Mouse (Mus musculus) thymus, postnatal 0 days (tissue): ENCODE data around the gene Gm20388. TPM values are rescaled to one million over a fixed set of nuclear protein-coding genes. Genes with fewer than 3 reads are reported as not detected.

ENCODE experiments used
- DNase-seq: peaks from one replicate; pipeline ENCODE4 v3.0.0-alpha.2; 2015; ENCODE audit warnings: low spot score
- polyA plus RNA-seq: library from polyadenylated mRNA; unstranded; fragments of >200 nt; fragmentation: Nextera tagmentation; extraction: Ambion mirVana; gene quantifications from 2 replicates; pipeline ENCODE4 v1.2.1, GENCODE M21; 2015

Gene Gm20388
- polyA plus RNA-seq, 1 experiment from 2014 or later: not detected

DNA sequence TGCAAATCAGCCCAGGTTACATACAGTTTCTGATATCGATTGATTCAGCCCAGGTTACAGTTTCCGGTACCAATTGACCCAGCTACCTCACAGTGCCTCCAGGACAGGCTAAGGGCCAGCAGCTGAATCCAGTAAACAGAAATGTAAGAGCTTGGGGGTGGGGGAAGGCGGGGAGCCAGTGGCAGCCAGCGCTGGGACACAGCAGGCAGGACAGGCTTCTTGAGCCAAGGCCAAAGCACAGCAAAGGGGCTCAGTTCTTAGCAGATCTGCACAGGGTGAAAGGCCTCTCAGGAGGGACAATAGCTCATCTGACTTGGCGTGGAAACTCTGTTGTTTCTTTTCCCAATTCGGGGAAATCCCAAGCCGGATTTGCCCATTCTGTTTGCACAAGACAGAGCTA, 3866.7 kb downstream of the Gm20388 start:
- DNase-seq: no peak

DNA sequence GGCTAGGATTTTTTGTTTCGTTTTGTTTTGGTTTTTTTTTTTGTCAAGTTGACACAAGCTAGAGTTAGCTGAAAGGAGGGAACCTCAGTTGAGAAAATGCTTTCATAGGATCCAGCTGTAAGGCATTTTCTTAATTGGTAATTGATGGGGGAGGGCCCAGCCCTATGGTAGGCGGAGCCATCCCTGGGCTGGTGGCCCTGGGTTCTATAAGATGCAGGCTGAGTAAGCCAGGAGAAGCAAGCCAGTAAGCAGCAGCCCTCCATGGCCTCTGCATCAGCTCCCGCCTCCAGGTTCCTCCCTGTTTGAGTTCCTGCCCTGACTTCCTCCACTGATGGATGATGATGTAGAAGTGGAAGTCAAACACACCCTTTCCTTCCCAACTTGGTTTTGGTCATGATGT, 3869.8 kb downstream of the Gm20388 start:
- no peak for DNase-seq

DNA sequence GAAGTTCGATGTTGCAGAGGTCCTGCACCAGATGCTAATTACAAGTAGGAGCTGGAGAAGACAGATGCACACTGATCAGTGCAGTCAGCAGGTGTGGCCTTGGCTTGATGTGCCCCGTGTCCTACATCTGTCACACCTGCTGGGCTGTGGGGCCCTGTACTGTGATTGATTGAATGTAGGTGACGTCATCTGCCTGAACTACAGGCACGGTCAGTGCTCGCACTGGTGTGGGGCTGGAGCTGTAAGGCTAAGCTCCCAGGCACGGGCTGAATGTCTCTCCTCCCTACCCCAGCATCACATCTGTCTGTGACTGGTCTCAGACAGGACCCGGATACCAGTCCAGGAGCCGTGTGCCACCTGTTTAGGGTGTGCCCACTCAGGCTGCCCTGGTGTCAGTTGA, 3870.6 kb downstream of the Gm20388 start:
- no peak for DNase-seq

DNA sequence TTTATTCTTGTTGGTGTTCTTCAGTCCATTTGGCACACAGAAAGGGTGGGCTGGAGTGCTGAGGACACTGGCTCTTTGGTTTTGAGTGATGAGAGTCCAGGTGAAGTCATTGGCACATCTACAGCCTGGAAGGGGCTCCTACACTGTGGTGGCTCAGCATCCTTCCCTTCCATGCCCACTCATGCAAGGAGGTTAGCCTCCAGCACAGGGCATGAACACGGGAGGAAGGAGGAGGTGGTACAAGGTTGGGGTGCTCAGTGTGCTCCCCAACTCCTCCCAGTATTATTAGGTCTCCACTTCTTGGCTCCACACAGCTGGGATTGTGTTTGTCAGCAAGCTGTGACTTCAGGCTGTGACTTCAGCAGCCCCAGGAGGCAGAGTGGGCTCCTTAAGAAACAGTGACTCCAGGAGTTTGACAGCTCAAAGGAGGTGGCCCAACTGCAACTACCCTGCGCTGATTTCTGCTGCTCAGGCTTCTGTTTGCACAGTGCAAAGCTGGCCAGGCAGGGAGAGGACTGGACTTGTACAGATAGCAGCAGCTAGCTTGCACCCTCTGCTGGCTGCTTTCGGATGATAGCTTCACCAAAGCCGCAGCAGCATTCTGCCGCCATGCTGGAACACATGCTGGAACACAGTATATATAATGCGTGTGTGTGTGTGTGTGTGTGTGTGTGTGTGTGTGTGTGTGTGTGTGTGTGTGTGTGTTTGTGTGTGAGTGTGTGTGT, 3873.0 kb downstream of the Gm20388 start:
- peak; percentile 23 for DNase-seq

DNA sequence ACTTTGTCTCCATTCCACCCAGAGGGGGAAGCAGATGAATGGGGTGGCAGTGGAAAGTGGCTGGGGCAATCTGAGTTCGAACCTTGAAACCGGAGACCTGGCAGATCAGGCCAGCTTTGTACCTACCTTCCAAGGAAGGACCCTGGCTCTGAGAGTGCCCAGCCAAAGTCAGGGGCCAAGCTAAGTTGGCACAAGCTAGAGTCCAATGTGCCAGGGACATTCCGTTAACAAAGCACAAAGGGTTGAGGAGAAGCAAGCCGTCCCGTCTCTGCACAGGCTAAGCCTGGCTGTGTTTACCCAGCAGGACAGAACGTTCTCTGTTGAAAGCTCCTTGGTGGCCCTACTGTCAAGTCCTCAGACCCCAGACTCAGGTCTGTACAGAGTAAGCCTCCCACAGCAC, 3875.5 kb downstream of the Gm20388 start:
- DNase-seq: no peak

DNA sequence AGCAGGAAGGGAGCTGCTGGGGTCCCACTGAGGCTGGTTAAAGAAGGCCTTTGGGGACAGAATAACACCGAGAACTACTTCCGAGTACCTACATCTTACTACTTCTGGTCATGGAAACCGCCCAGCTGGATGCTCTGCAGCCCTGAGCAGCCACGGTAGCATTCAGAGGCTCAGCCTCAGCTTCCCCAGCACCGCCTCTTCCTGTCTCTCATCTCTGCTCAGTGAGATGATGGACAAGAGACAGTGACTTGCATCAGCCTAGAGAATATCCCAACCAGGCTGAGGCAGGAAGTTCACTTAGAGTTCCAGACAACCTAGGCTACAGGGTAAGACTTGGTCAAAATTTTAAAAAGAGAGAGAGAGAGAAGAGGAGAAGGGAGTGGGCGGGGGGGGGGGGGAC, 3876.0 kb downstream of the Gm20388 start:
- DNase-seq: no peak

DNA sequence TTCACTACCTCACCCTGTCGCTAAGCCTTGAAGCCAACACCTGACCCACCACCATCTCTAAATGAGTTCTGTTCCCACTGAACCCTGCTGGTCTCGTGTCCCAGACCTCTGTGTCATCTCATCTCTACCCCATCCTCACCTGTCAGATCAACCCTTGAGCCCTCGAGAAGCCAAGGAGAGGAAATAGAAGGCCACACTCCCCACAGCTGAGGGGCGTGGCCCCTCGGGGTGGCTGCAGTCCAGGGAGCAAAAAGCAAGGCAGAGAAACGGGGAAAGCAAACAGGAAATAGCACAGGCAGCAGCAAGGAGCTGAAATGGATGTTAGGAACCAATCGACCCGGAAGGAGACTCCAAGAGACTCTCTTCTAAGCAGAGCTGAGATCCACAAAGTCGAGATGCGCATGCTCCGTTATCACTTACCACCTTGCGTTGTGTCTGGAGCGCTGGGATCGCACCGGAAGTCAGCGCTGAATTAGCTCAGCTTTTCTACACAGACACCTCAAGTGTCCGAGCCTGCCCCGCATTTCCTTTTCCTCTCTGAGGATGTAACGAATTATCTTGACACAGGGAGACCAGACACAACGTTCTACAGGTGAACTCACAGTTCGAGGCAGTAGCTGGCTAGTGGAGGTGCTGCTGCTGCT, 3876.7 kb downstream of the Gm20388 start:
- DNase-seq: peak; percentile 33

DNA sequence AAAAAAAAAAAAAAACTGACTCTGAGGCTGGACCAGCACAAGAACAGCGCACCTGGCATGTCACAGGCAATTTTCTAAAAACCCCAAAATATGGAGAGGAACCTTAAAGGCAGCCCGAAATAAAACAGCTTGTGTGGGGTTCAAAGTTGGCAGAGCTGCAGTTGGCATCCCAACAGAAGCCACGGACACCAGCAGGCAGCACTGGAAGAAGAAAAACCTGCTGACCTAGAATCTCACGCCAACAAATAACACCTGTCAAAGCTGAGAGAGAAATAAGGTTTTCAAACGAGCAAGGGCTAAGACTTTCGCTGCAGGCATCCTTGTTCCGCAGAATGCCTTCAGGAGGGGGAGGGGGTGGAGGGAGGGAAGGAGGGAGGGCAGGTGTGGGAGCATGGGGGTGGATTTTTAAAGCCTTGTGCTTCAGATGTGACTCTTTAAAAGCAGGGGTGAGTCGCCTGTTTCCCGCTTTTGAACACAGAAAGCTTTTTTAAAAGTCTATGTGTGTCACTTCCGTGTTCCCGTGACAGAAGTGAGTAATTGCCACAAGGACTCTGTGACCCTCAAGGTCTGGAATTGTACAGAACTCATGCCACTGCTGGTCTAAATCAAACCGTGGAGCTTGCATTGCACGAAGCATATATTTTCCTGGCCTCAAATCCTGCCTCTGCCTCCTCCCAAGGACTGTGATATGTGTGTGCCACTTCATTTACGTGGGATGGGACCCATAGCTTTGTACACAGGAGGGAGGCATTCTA, 3878.0 kb downstream of the Gm20388 start:
- DNase-seq: no peak

DNA sequence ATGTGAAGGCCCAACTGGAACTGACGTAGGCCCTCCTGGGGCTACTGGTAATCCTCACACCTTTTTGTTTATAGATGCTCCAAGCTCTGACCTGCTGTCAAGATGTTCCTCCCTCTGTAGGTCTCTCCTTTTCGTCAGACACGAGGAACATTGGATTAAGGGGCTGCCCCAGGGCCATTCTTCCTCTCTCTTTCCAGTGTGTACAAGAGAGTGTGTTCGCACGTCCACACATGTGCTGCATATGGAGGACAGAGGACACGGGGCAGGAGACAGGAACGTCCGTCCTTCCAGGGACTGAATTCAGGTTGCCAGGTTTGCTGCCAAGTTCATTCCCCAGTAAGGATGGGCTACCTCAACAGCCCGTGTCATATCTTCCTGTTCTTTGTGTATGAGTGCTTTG, 3878.8 kb downstream of the Gm20388 start:
- DNase-seq: no peak

DNA sequence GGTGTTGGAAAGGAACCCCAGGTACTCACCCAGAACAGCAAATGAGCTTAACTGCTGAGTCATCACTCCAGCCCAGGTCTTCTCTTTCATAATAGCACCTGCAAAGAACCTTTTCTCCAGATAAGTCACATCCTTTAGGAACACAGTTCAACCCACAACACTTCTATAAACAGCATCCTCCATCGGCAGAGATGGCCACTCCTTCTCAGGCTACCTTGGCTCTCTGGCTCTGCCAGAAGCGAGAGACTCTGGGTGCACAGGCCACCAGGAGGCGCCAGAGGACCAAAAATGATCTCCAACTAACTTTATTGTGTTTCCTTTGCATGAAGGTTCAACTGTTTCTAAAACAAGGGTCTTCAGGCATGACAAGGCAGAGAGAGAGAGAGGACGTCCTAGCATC, 3879.3 kb downstream of the Gm20388 start:
- peak; percentile 80 for DNase-seq

DNA sequence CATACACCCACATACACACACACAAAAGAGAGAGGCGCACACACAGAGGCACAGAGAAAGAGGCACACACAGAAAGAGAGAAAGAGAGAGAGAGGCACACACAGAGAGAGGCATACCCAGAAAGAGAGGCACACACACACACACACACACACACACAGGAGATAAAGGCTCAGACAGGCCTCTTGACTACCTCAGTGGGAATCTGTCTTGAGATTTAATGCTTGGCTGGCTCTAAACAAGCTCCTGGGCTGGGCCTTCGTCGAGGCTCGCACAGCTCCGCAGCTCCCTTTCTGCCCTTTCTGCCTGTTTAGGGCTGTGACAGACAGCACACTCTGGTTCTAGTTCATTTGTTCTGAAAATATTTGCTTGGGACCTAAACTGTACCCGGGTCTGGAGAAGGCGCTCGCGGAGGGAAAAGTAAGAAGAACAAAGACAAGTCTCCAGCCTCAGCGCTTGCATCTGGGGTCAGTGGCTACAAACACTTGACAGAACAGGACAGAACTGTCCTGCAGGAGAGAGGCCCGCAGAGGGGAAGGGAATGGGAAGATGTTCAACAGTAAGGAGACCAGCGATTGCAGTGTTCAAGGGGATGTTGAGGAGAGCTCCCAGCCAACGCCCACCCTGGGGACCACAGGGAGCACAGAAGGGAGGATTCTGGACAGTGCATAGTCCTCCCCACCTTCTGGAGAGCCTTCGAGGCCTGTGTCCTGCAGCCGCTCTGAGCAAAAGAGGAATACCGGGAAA, 3880.6 kb downstream of the Gm20388 start:
- no peak for DNase-seq

DNA sequence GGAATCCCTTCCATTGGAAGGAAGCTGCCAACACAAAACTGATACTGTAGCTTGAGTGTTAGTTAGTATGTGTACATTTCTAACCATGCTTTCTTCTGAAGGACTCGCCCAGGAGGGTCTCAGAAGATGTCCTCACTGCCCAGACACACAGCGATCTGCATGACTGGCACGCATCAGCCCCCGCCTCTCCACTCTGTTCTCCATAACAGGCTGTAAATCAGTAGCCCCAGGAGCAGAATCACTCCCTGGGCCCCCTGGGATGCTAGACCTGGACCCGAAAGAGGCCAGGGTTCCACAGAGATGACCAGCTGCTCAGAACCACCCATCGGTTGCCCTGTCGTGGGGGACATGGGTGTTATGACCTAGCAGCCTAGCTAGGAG, 3881.2 kb downstream of the Gm20388 start:
- no peak for DNase-seq

DNA sequence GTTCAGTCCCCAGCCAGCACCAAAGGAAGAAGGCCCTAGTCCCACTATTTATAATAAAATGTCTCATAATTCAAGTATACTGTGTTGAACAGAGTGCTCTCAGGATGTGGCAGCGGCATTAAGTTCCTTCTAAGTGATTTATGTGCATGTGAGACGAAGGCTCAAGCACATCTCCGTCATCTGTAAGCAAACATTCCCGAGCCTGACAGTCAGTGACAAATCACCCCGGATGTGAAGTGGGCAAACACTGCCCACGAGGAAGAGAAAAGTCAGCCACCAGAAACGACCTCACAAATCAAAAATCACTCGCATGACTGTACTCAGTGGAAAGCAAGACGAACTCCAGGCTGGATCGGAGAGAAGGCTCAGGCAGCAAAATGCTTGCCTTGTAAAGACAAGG, 3883.3 kb downstream of the Gm20388 start:
- no peak for DNase-seq

DNA sequence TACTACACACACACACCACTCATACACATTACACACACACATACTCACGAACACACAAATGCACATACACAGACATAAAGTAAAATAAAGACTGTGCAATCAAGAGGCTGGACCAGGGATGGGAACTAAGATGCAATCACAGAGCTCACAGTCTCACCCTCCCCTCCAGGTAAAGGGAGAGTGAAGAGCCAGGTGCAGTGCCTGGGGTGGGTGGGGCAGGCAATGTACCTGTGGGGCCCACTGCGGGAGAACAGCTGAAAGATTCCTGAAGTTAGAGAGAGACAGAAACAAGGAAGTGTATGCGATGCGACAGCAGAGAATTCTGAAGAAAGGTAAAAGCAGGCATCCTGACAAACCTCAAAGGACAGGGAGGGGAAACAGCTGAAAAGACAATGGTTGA, 3884.1 kb downstream of the Gm20388 start:
- DNase-seq: no peak

DNA sequence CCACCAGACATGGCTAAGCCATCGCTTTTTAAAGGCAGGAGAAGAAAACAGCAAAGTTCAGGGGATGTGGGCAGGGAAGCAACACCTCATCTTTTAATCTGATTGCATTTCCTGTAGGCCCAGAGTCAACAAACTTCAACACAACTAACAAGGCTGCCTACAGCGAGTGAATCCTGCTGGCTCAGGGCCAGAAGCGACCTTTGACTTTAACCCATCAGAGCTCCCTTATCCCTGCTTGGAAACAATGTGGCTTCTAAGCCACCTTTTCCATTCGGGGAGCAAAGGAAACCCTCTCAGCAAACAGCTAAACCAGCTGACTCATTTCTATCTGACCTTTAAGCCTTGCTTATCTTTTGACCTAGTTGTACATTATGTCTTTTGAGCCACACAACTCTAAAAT, 3886.1 kb downstream of the Gm20388 start:
- no peak for DNase-seq

DNA sequence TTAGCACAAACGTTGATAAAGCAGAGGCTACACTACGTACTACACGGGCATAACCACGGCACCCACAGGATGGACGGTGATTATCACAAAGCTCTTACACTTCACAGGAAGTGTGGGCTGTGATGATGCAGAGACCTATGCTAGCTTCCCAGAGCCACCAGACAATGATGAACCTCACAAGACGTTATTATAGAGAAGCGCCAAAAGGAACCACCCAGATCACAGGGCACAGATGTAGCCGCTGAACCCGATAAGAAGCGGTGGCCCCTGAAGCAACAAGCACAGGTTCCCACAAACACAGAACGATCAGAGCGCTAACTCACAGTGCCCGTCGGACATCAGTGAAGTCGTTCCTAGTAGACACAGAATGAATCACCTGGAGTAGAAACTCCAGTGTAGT, 3887.3 kb downstream of the Gm20388 start:
- DNase-seq: no peak

DNA sequence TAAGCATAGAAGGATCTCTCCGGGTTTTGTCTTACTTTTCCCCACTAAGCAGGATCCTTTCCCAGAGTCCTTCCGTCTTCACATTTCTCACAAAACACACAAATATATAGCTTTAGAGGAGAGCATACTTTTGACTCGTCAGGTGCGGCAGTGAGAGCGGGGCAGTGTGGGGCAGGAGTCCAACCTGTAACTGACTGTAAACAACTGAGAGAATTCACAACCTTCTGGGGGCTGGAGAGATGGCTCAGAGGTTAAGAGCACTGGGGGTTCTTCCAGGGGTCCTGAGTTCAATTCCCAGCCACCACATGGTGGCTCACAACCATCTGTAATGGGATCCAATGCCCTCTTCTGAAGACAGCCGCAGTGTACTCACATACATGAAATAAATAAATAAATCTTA, 3888.8 kb downstream of the Gm20388 start:
- no peak for DNase-seq

DNA sequence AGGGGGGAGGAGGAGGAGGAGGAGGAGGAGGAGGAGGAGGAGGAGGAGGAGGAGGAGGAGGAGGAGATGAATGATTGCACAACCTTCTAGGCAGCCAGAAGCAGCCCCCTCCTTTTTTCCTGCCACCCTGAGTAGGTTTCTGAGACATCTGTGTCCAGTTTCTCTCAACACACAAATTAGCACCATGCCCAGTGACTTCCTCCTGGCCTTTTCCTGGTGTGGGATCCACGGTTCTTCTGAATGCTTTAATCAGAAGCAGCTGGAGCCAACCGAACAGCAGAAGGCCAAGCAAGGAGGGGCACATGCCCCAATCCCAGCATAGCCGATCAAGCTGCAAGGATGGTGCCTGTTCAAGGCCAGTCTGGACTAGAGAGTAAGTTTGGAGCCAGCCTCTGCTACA, 3889.2 kb downstream of the Gm20388 start:
- no peak for DNase-seq

DNA sequence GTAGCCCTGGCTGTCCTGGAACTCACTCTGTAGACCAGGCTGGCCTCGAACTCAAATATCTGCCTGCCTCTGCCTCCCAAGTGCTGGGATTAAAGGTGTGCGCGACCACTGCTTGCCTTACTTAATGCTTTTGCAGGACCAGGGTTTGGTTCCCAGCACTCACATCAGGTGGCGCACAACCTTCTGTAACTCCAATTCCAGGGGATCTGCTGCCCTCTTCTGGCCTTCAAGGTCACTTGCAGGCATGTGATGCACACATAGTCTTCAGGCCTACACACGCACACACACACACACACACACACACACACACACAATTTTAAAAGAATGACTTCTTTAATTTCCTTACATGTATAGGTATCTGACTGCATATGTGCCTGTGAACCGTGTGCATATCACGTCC, 3890.2 kb downstream of the Gm20388 start:
- DNase-seq: no peak

DNA sequence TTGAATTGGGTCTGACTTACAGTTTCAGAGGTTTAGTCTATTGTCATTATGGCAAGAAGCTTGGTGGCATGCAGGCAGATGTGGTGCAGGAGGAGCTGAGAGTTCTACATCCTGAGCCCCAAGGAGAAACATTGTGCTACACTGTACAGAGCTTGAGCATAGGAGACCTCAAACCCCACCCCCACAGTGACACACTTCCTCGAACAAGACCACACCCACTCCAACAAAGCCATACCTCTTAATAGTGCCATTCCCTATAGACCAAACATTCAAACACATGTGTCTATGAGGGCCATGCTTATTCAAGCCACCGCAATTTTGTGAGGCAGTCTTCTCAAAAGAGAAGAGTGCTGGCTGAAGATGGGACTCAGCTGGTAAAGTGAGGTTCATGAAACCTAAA, 3890.9 kb downstream of the Gm20388 start:
- DNase-seq: no peak

DNA sequence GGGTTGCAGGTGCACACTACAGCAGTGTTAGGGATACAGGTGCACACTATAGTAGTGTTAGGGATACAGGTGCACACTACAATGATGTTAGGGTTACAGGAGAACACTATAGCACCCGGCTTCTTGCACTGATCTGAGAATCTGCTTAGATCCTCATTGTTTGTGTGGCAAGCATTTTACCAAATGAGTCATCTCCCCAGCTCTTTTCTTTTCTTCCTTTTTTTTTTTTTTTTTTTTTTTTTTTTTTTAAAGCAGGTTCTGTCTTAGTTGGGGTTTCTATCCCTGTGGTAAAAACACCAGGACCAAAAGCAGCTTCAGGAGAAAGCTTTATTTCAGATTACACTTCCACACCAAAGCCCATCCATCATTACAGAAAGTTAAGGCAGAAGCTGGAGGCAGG, 3893.0 kb downstream of the Gm20388 start:
- DNase-seq: no peak

DNA sequence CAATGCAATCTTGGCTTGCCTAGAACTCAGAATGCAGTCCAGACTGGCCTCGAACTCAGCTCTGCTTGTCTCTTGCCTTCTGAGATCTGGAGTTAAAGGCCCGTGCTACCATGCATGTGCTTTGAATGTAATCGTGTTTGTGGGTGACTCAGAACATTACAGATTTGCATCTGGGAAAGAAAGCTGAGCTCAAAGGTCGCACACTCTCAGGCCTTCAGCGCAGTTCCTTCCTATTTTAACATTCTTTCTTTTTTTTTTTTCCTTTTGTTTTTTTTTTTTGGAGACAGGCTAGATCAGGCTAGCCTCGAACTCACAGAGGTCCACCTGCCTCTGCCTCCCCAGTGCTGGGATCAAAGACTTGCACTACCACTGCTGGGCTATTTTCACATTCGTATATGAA, 3893.9 kb downstream of the Gm20388 start:
- no peak for DNase-seq
